Mouse (Mus musculus): ENCODE results near the gene Rdh16f2. TPM values are rescaled to one million over a fixed set of nuclear protein-coding genes. Genes with fewer than 3 reads are reported as not detected.
"Not testable (repeated sequence)": the region's sequence is repeated elsewhere in the genome, so short reads cannot be mapped to it uniquely, and the experiment has no call there.

Gene Rdh16f2
- polyA plus RNA-seq, 1 experiment from 2014 or later, result not detected

DNA sequence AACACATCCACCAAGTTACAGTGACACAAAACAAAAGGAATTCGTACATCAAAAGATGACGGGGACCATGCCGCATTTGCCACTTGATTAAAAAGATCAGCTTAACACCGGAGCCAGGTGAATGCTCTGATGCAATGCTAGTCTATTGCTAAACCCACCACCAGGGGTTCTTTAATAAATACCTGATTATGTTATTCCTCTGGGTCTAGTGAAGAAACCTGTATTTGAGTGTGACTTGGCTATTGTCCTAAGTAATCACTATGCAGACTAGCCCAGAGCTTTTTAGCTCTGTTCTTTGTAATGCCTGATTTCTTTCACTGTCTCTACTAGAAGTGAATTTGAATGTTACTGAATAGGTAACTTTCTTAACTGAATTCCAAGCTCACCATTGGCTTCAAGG lies 14.8 kb downstream of the Rdh16f2 start:
- WGBS, result 73% methylated on average over 4 of the region's 4 CpGs
- Histone ChIP-seq H3K27ac (ENCODE audit: low read length) (no peak overlapping the region), H3K36me3 (ENCODE audit: control insufficient read depth, insufficient read depth, low read length) (no peaks in the 10 kb centered on the region), H3K4me2 (ENCODE audit: low read depth, low read length) (no peak overlapping the region), H3K9me3 (ENCODE audit: control insufficient read depth, low read length) (no peaks in the 10 kb centered on the region), H3K4me3 (ENCODE audit: low read length) (no peak overlapping the region), H3K9ac (ENCODE audit: low read length) (no peak overlapping the region), H3K27me3 (ENCODE audit: control insufficient read depth, insufficient read depth, low read depth, low read length) (no peaks in the 10 kb centered on the region), H3K4me1 (replicated peaks; ENCODE audit: control insufficient read depth, insufficient read depth, low read length) (peaks cover 14% of the 10 kb centered on the region)
- no peak for ATAC-seq (ENCODE audit: low read depth)

DNA sequence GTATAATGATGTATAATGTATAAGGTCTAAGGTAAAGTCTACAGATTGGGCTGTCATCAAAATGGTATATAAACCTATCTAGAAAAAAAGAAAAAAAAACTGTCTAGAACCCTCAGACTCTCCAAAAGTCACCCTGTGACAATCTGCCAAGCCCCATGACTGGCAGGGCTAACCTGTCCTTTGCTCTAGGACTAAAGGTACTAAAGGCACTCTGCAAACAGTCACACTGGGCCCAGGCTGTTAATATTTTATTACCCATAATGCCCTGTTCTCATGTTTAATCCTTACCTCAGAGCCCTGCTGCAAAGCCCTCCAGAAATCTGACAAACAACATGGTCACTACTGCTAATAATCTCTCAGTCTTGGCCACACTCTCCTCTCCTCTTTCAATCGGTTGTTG lies 20.3 kb downstream of the Rdh16f2 start:
- 61% methylated on average over 1 of the region's 1 CpGs for WGBS
- Histone ChIP-seq H3K27me3 (ENCODE audit: control insufficient read depth, insufficient read depth, low read depth, low read length) (no peaks in the 10 kb centered on the region), H3K27ac (ENCODE audit: low read length) (no peak overlapping the region), H3K9me3 (ENCODE audit: control insufficient read depth, low read length) (no peaks in the 10 kb centered on the region), H3K36me3 (ENCODE audit: control insufficient read depth, insufficient read depth, low read length) (no peaks in the 10 kb centered on the region), H3K4me2 (ENCODE audit: low read depth, low read length) (no peak overlapping the region), H3K9ac (ENCODE audit: low read length) (no peak overlapping the region), H3K4me1 (replicated peaks; ENCODE audit: control insufficient read depth, insufficient read depth, low read length) (no peaks in the 10 kb centered on the region), H3K4me3 (ENCODE audit: low read length) (no peak overlapping the region)
- no peak for ATAC-seq (ENCODE audit: low read depth)

GRCm38 (mm10) chr10:127886971-127887370 lies 20.7 kb downstream of the Rdh16f2 start:
- no peaks in the 10 kb centered on the region for H3K27me3 ChIP-seq (ENCODE audit: control insufficient read depth, insufficient read depth, low read depth, low read length)
- H3K9me3 ChIP-seq (ENCODE audit: control insufficient read depth, low read length), result no peaks in the 10 kb centered on the region
- H3K9ac ChIP-seq (ENCODE audit: low read length), result no peak overlapping the region
- H3K4me3 ChIP-seq (ENCODE audit: low read length), result no peak overlapping the region
- H3K36me3 ChIP-seq (ENCODE audit: control insufficient read depth, insufficient read depth, low read length), result no peaks in the 10 kb centered on the region
- H3K4me1 ChIP-seq (replicated peaks; ENCODE audit: control insufficient read depth, insufficient read depth, low read length), result no peaks in the 10 kb centered on the region
- 77% methylated on average over 4 of the region's 4 CpGs for WGBS
- no peak overlapping the region for H3K4me2 ChIP-seq (ENCODE audit: low read depth, low read length)
- H3K27ac ChIP-seq (ENCODE audit: low read length), result no peak overlapping the region
- ATAC-seq (ENCODE audit: low read depth), result no peak

DNA sequence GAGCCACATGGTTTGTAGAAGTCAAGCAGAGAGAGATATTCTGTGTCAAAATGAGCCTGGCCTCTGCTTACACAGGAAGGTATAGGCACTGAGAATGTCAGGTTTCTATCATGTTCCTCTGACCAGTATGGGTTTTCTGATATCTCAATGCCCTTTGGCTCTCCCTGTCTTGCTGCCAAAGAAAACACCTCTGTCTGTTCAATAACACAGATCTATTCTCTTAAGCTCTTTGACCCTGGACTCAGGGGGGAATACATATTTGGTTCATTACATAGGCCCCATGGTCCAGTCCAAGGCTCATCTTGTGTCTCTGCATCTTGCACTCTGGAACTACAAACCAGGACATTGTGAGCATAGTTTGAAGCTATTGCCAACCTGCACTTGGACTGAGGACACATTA lies 22.3 kb downstream of the Rdh16f2 start, which contains the start of gene Rdh7:
TSS of gene Rdh7 (minus strand) at position 213 of the 400 bp plus-strand sequence.
- Histone ChIP-seq H3K4me2 (ENCODE audit: low read depth, low read length) (no peak within 1 kb of the TSS), H3K36me3 (ENCODE audit: control insufficient read depth, insufficient read depth, low read length) (no peaks in the 10 kb centered on the region), H3K4me1 (replicated peaks; ENCODE audit: control insufficient read depth, insufficient read depth, low read length) (peaks cover 2% of the 10 kb centered on the region), H3K27ac (ENCODE audit: low read length) (no peak within 1 kb of the TSS), H3K9ac (ENCODE audit: low read length) (no peak within 1 kb of the TSS), H3K9me3 (ENCODE audit: control insufficient read depth, low read length) (no peaks in the 10 kb centered on the region), H3K4me3 (ENCODE audit: low read length) (no peak within 1 kb of the TSS), H3K27me3 (ENCODE audit: control insufficient read depth, insufficient read depth, low read depth, low read length) (no peaks in the 10 kb centered on the region)
- ATAC-seq (ENCODE audit: low read depth), result no peak

GRCm38 (mm10) chr10:127891481-127891880 lies 25.2 kb downstream of the Rdh16f2 start:
- Histone ChIP-seq H3K4me1 (replicated peaks; ENCODE audit: control insufficient read depth, insufficient read depth, low read length) (peaks cover 8% of the 10 kb centered on the region), H3K9me3 (ENCODE audit: control insufficient read depth, low read length) (no peaks in the 10 kb centered on the region), H3K9ac (ENCODE audit: low read length) (no peak overlapping the region), H3K27ac (ENCODE audit: low read length) (no peak overlapping the region), H3K4me3 (ENCODE audit: low read length) (no peak overlapping the region), H3K27me3 (ENCODE audit: control insufficient read depth, insufficient read depth, low read depth, low read length) (no peaks in the 10 kb centered on the region), H3K4me2 (ENCODE audit: low read depth, low read length) (no peak overlapping the region), H3K36me3 (ENCODE audit: control insufficient read depth, insufficient read depth, low read length) (no peaks in the 10 kb centered on the region)
- ATAC-seq (ENCODE audit: low read depth), result no peak
- 83% methylated on average over 1 of the region's 1 CpGs for WGBS

- H3K4me2 ChIP-seq (ENCODE audit: low read depth, low read length); H3K27me3 ChIP-seq (ENCODE audit: control insufficient read depth, insufficient read depth, low read depth, low read length); H3K36me3 ChIP-seq (ENCODE audit: control insufficient read depth, insufficient read depth, low read length); H3K9ac ChIP-seq (ENCODE audit: low read length); H3K4me1 ChIP-seq (replicated peaks; ENCODE audit: control insufficient read depth, insufficient read depth, low read length); H3K9me3 ChIP-seq (ENCODE audit: control insufficient read depth, low read length); H3K27ac ChIP-seq (ENCODE audit: low read length); H3K4me3 ChIP-seq (ENCODE audit: low read length): not testable (repeated sequence)
- ATAC-seq (ENCODE audit: low read depth), result peak; percentile 88
- 34% methylated on average over 5 of the region's 5 CpGs for WGBS
These were observed 27.1 kb downstream of the Rdh16f2 start for GRCm38 (mm10) chr10:127893163-127894022.

GRCm38 (mm10) chr10:127896705-127897104 lies 30.4 kb downstream of the Rdh16f2 start:
- 48% methylated on average over 5 of the region's 5 CpGs for WGBS
- no peak for ATAC-seq (ENCODE audit: low read depth)
- peaks cover 8% of the 10 kb centered on the region for H3K4me1 ChIP-seq (replicated peaks; ENCODE audit: control insufficient read depth, insufficient read depth, low read length)
- no peaks in the 10 kb centered on the region for H3K36me3 ChIP-seq (ENCODE audit: control insufficient read depth, insufficient read depth, low read length)
- no peaks in the 10 kb centered on the region for H3K27me3 ChIP-seq (ENCODE audit: control insufficient read depth, insufficient read depth, low read depth, low read length)
- no peak overlapping the region for H3K4me2 ChIP-seq (ENCODE audit: low read depth, low read length)
- H3K9ac ChIP-seq (ENCODE audit: low read length), result no peak overlapping the region
- H3K4me3 ChIP-seq (ENCODE audit: low read length), result no peak overlapping the region
- no peaks in the 10 kb centered on the region for H3K9me3 ChIP-seq (ENCODE audit: control insufficient read depth, low read length)
- no peak overlapping the region for H3K27ac ChIP-seq (ENCODE audit: low read length)

DNA sequence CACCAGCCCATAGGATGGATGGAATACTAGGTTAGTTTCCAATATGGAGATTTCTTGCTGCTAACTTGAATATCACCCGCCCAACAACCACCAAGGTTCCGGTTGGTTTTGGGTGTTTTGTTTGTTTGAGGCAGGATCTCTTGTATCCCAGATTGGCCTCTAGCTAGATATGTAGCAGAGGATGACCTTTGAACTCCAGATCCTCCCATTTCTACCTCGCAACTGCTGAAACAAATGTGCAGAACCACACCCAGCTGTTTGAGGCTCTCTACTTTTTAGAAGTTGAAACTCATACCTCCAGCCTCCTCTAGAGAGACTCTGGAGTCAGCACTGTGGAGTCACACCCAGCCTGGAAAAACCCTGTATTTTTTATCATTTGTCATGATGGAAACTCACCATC lies 31.2 kb downstream of the Rdh16f2 start:
- Histone ChIP-seq H3K9ac (ENCODE audit: low read length) (no peak overlapping the region), H3K4me3 (ENCODE audit: low read length) (no peak overlapping the region), H3K27ac (ENCODE audit: low read length) (no peak overlapping the region), H3K4me2 (ENCODE audit: low read depth, low read length) (no peak overlapping the region), H3K27me3 (ENCODE audit: control insufficient read depth, insufficient read depth, low read depth, low read length) (no peaks in the 10 kb centered on the region), H3K36me3 (ENCODE audit: control insufficient read depth, insufficient read depth, low read length) (no peaks in the 10 kb centered on the region), H3K4me1 (replicated peaks; ENCODE audit: control insufficient read depth, insufficient read depth, low read length) (peaks cover 8% of the 10 kb centered on the region), H3K9me3 (ENCODE audit: control insufficient read depth, low read length) (no peaks in the 10 kb centered on the region)
- WGBS, result 90% methylated on average over 3 of the region's 3 CpGs
- ATAC-seq (ENCODE audit: low read depth), result no peak

DNA sequence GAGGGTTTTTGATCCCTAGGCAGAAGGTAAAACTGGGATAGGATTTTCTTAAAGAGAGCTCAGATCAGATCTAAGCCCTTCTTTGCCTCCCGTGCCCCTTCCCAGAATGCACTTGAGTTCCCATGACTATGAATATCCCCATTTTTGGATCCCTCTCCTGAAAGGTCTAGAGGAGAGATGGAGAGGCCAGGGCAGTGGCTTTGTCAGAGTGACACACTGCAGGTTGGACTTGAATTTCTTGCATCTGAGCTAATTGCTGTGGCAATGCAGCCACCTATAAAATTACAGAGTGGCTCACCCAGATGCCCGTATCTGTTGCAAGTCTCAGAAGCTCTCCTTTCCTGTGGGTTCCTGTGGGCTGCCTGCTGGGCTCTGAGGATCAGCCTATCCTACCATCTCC lies 31.9 kb downstream of the Rdh16f2 start, which contains the start of gene Sdr9c7:
TSS of gene Sdr9c7 (plus strand) at position 301 of the 400 bp plus-strand sequence.
- Histone ChIP-seq H3K36me3 (ENCODE audit: control insufficient read depth, insufficient read depth, low read length) (no peaks in the 10 kb centered on the region), H3K9ac (ENCODE audit: low read length) (no peak within 1 kb of the TSS), H3K4me1 (replicated peaks; ENCODE audit: control insufficient read depth, insufficient read depth, low read length) (peaks cover 8% of the 10 kb centered on the region), H3K4me3 (ENCODE audit: low read length) (no peak within 1 kb of the TSS), H3K9me3 (ENCODE audit: control insufficient read depth, low read length) (no peaks in the 10 kb centered on the region), H3K27ac (ENCODE audit: low read length) (no peak within 1 kb of the TSS), H3K4me2 (ENCODE audit: low read depth, low read length) (no peak within 1 kb of the TSS), H3K27me3 (ENCODE audit: control insufficient read depth, insufficient read depth, low read depth, low read length) (no peaks in the 10 kb centered on the region)
- WGBS, result 84% methylated on average over 2 of the region's 2 CpGs
- ATAC-seq (ENCODE audit: low read depth), result no peak
